Mouse (Mus musculus) Patski (cell line): ENCODE data around the gene Pcp2. TPM values are rescaled to one million over a fixed set of nuclear protein-coding genes. Genes with fewer than 3 reads are reported as not detected.

Source experiments
- ATAC-seq: fragments of 100-300 bp; one replicate; pipeline ENCODE4 v1.8.0; 2021
- CTCF ChIA-PET: fragments of 350-600 bp; sonication (Branson Sonifier 250); formaldehyde crosslinking; loops from one replicate; lab custom pipeline; 2022; ENCODE audit warnings: inconsistent platforms; lab: Charles Lee
- POLR2A ChIA-PET: fragments of 350-600 bp; sonication (Branson Sonifier 250); formaldehyde crosslinking; loops from one replicate; lab custom pipeline; 2022; ENCODE audit warnings: antibody characterized with exemption, inconsistent platforms; lab: Charles Lee
- DNase-seq: peaks from one replicate; pipeline ENCODE4 v3.0.0-alpha.2; 2011; ENCODE audit warnings: low read depth, low spot score
- H3K27me3 ChIP-seq: fragments of 371-371 bp; one replicate; pipeline ENCODE4 v1.5.1; 2021
- CTCF ChIP-seq: fragments of 100-300 bp; IDR thresholded peaks from one replicate; pipeline ENCODE4 v1.5.1; 2021
- in situ Hi-C: fragments of 300-500 bp; cut with MboI; formaldehyde crosslinking; loops from 3 replicates; pipeline ENCODE4 v1.11.1; 2018; ENCODE audit warnings: low pct_unique_long_range_greater_than_20kb, mixed read lengths
- polyA plus RNA-seq: library from polyadenylated mRNA; unstranded; gene quantifications from one replicate; pipeline ENCODE4 v1.2.3, GENCODE M21; 2021

The Pcp2 gene
- polyA plus RNA-seq, 1 experiment from 2014 or later: not detected

DNA sequence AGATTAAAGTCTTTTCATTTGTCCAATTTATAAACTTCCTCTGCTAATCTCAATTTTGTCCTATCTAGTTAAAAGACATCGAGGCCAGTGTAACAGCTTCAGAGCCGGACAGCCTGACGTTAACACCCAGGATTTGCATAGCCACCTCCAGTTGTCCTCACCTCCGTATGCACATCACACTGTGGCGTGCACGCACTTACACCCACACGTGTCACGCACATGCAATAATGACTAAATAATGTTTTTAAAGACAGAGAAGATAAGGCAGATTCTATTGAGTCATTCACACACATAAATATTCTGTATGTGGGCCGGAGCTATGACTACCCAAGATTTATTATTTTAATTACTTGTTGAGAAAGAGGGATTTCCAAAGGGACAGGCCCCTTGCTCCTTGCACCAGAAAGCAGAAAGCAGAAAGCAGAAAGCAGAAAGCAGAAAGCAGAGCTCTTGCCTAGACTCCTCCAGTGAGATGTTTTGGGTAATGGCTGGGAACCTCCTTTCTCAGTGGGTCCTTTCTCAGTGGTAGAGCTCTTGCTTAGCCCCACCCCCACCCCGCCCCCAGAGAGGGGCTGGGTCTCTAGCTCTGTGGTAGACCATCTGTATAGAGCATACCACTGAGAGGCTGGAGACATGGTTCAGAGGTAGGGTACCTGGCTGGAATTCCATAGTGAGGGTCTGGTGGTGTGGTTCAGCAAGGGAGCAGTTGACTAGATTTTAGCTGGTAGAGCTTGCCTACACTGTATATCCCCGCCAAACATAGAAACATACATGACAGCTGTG lies 29.6 kb upstream of the Pcp2 start:
- no peak for ATAC-seq
- ChIA-PET POLR2A (interaction anchor here (0.6 kb wide), 1 partner anchor 10 kb away, joined by 3 read pairs; no protein-coding TSS in a partner anchor), CTCF (interaction anchor here (1.3 to 3.2 kb wide), 4 partner anchors 9 to 96 kb away, joined by 3 to 18 read pairs (median 8); partner anchors contain the start of genes Fcor and Mcemp1)
- no peak for DNase-seq
- H3K27me3 ChIP-seq: no peaks in the 10 kb centered on the region
- in situ Hi-C loops: no loop called here
- TF ChIP-seq CTCF: no peak

DNA sequence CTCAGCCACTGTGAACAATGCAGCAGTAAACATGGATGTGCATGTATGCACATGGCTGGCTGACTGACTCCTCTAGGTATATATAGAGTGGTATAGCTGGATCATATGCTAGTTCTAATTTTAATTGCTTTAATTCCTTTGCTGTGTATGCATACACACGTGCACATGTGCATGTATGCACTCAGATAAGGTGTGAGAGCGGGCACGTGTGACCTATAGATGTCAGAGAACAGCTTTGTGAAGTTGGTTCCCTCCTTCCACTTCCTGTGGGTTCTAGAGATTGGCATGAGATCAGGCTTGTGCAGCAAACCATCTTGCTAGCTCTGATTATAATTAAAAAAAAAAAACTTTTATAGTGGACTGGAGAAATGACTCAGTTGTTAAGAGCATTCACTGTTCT lies 27.5 kb upstream of the Pcp2 start:
- H3K27me3 ChIP-seq: no peaks in the 10 kb centered on the region
- DNase-seq: no peak
- CTCF ChIA-PET: interaction anchor here (1.5 kb wide), 1 partner anchor 22 kb away, joined by 3 read pairs; no protein-coding TSS in a partner anchor
- TF ChIP-seq CTCF: no peak
- POLR2A ChIA-PET: no interaction called here
- ATAC-seq: no peak
- in situ Hi-C loops: no loop called here

DNA sequence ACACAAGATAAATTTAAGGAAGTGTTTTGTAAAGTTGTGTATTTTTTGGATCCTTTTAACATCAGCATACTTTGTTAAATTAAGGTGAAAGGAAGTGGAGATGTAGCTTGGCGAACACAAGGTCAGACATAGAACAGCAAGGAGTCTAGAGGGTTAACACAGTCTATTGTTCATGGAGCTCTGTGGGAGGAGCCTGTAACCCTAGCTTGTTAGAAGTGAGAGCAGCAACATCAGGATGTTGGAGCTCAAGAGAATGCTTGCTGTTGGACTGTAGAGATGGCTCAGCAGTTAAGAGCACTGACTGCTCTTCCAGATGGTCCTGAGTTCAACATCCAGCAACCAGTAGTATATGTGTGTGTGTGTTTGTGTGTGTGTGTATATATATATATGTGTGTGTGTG lies 23.6 kb upstream of the Pcp2 start:
- no peaks in the 10 kb centered on the region for H3K27me3 ChIP-seq
- in situ Hi-C loops: no loop called here
- DNase-seq (no peak), ATAC-seq (no peak)
- no peak for TF ChIP-seq CTCF
- POLR2A ChIA-PET: interaction anchor here (0.7 kb wide), 1 partner anchor 8 kb away, joined by 7 read pairs; no protein-coding TSS in a partner anchor
- CTCF ChIA-PET: interaction anchor here (1.6 to 2.9 kb wide), 3 partner anchors 8 to 23 kb away, joined by 4 to 10 read pairs (median 10); partner anchors contain the start of gene Fcor

DNA sequence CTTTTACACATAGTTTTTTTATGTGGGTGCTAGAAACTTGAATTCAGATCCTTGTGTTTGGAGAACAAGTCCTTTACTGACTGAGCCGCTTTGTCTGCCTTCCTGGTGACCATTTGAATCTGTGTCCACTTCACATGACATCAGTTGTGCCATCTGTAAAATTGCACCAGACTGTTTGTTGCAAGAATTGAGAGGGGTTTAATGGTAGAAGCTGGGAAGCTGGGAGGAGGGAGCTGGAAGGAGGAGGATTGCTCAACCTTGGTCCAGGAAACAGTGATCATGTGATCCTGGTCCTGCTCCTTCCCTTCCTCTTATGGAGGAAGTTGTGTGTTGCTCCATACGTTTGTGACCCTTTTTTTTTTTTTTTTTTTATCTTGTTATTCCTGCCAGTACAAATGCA lies 22.9 kb upstream of the Pcp2 start:
- DNase-seq: no peak
- no peak for ATAC-seq
- ChIA-PET CTCF (interaction anchor here (1.6 to 2.9 kb wide), 4 partner anchors 9 to 24 kb away, joined by 4 to 10 read pairs (median 8); partner anchors contain the start of gene Fcor), POLR2A (interaction anchor here (0.7 kb wide), 1 partner anchor 8 kb away, joined by 7 read pairs; no protein-coding TSS in a partner anchor)
- no peaks in the 10 kb centered on the region for H3K27me3 ChIP-seq
- in situ Hi-C loops: no loop called here
- TF ChIP-seq CTCF: no peak

DNA sequence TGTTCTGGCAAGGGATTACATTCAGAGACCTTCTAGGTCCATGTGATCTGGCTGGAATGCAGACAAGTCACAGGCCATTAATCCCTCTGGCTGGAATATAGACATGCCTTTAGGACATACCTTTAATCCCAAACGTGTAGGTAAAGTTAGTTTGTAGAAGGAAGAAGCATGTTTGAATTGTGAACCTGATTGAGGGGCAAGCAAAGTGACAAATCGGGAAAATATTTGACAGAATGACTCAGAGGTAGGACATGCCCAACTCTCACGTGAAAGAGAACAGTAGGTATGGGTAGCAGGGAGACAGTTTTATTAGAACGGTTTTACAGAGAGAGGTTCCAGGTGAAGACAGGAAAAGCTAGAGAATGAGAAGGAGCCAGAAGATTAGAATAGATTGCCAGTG lies 22.2 kb upstream of the Pcp2 start:
- in situ Hi-C loops: no loop called here
- no peaks in the 10 kb centered on the region for H3K27me3 ChIP-seq
- ChIA-PET POLR2A (no interaction called here), CTCF (interaction anchor here (1.1 to 2.9 kb wide), 5 partner anchors 9 to 24 kb away, joined by 3 to 10 read pairs (median 6); partner anchors contain the start of gene Fcor)
- DNase-seq (no peak), ATAC-seq (peak; percentile 50)
- no peak for TF ChIP-seq CTCF

DNA sequence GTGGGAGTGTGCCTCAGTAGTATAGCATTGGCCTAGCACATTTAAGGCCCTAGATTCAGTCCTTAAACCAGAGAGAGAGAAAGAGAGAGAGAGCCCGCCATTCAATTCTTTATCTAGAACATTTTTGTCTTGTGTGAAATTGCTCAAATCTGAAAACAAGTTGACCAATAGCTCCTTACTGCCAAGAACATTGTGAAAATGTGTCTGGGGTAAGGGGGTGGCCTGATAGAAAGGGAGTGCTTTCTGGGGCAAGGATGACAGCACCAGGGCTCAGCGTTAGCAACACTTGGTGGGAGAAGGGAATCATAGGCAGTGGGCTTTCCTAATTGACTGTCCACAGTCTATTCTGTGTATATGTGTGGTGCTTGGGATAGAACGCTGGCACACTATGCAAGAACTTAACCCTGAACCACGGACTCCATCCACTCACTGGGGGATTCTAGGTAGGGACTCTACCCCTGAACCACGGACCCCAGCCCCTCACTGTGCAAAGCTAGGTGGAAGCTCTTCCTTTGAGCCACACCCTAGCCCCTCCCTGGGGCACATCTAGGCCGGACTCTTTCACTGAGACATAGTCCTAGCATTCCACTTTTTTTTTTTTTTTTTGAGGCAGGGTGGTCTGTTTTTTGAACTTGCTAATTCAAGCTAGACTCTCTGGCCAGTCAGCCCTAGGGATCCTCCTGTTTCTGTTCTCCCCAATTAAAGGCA lies 21.6 kb upstream of the Pcp2 start:
- DNase-seq: no peak
- in situ Hi-C loops: no loop called here
- ATAC-seq: peak; percentile 15
- ChIA-PET POLR2A (no interaction called here), CTCF (interaction anchor here (1.1 to 2.9 kb wide), 4 partner anchors 10 to 25 kb away, joined by 3 to 10 read pairs (median 8); partner anchors contain the start of gene Fcor)
- TF ChIP-seq CTCF: no peak
- H3K27me3 ChIP-seq: no peaks in the 10 kb centered on the region

DNA sequence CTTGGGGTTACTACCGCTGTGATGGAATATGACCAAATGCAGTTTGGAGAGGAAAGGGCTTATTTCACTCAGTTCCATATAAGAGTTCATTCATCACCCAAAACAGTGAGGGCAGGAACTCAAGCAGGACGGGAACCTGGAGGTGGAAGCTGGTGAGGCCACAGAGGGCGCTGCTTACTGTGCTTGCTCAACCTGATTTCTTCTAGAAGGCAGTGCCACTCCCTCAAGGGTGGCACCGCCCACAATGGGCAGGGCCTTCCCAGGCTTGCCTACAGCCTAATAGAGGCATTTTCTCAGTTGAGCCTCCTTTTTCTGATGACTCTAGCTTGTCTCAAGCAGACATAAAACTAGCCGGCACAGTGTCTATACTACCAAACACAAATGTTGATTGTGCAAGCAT lies 20.5 kb upstream of the Pcp2 start:
- DNase-seq: no peak

DNA sequence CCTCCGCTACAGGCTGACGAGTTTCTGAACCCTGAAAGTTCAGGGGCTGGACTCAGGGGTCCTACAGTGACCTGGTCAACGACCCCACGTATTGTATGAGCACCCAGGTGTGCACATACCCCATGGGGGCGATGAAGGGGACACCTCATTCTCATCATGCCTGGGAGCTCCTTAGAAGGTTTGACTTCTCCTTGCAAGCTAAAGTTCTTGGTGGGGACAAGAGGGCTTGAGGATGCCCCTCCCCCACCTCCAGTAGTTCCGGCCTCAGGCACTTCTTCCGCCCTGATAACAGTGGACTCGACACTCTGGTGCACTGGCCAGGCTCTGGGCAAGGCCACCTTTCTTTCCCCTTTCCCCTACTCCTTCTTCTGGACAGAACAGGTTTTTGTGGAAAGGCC lies 6.1 kb upstream of the Pcp2 start:
- DNase-seq (no peak), ATAC-seq (peak; percentile 22)
- no peaks in the 10 kb centered on the region for H3K27me3 ChIP-seq
- no peak for TF ChIP-seq CTCF
- in situ Hi-C loops: no loop called here
- ChIA-PET POLR2A (interaction anchor here (0.9 to 1.6 kb wide), 4 partner anchors 8 to 34 kb away, joined by 3 read pairs; partner anchors contain the start of gene Mcemp1), CTCF (interaction anchor here (1.1 to 6.4 kb wide), 4 partner anchors 9 to 44 kb away, joined by 4 to 41 read pairs (median 4); partner anchors contain the start of genes Fcor and Trappc5)

More for the DNA sequence above, 20.5 kb upstream of the Pcp2 start:
- in situ Hi-C loops: no loop called here
- CTCF ChIA-PET: interaction anchor here (0.7 to 1.0 kb wide), 3 partner anchors 10 to 26 kb away, joined by 3 to 4 read pairs (median 3); partner anchors contain the start of genes Fcor and Retn
- no peak for TF ChIP-seq CTCF
- POLR2A ChIA-PET: interaction anchor here (0.9 kb wide), 1 partner anchor 15 kb away, joined by 3 read pairs; the partner anchor contains the start of gene Stxbp2
- H3K27me3 ChIP-seq: no peaks in the 10 kb centered on the region
- ATAC-seq: no peak

DNA sequence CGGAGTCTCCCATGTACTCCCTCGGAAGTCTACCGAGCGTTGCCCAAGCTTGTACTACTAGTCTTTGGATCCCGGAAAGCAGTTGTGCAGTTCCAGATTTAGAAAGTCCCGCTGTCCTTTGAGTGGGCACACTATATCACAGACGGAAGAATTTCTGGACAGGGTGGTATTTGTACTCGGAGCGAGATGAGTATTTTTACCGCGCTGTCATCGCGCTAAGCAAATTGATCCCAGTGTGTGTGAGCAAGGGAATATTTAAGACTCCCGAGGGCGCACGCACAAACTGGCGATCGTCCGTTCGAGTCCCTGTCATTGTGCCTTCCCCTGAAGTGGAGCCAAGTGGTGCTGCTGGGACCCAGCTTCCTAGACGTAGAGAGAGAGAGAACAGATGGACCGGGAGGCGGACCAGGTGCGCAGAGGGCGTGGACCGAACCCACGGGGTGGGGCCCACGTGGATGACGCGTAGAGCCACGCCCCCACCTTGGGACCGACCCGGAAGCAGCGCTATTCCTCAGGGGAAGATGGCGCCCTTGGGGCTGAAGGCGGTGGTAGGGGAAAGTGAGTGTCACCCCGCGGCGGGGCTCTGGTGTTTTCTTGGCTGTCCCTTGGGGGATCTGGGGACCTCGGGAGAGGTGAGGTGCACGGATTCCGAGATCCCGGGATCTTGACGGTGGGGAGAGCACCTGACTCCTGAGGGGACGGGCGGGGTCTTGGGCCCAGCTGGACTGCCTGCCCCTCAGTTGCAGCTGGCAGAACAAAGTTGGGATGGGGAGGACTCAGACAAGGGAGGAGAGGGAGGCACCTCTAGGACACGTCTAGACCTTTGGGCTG lies 5.5 kb upstream of the Pcp2 start, which contains the start of gene Stxbp2:
Stxbp2 (plus strand) TSS at position 309 of the 831 bp plus-strand sequence.
- TF ChIP-seq CTCF: no peak
- ATAC-seq: peak; percentile 91

More for the DNA sequence above, 5.5 kb upstream of the Pcp2 start, which contains the start of gene Stxbp2:
- CTCF ChIA-PET: interaction anchor here (1.1 to 6.4 kb wide), 4 partner anchors 10 to 45 kb away, joined by 4 to 41 read pairs (median 12); partner anchors contain the start of genes Fcor and Trappc5
- no peak for DNase-seq
- in situ Hi-C loops: no loop called here
- no peaks in the 10 kb centered on the region for H3K27me3 ChIP-seq
- POLR2A ChIA-PET: interaction anchor here (1.0 to 1.6 kb wide), 3 partner anchors 15 to 34 kb away, joined by 3 read pairs; partner anchors contain the start of gene Mcemp1
